Mouse (Mus musculus) embryo, embryonic 10.5 days (tissue): ENCODE data around the gene Uri1.

Source experiments
- DNase-seq: peaks from one replicate; pipeline ENCODE4 v3.0.0-alpha.2; 2015; ENCODE audit warnings: low spot score

Uri1 gene

DNA sequence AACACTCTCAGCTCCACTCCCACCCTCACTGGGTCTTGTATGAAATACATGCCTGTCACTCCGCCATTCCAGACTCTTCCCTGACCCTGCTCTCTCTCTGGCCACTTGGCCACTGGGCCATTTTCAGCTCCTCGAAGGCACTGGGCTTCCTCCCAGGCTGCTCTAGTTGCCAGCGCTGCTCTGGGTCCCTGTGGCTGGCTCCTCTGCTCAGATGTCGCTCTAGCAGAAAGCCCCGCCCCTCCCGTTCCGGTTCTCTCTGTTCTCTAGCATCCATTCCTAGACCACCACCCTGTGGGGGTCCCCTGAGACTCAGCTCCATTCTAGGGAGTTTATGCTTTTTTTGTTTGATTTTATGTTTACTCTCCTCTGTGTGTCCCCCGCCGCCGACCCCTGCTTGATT is 104.4 kb downstream of the Uri1 start:
- DNase-seq: no peak

DNA sequence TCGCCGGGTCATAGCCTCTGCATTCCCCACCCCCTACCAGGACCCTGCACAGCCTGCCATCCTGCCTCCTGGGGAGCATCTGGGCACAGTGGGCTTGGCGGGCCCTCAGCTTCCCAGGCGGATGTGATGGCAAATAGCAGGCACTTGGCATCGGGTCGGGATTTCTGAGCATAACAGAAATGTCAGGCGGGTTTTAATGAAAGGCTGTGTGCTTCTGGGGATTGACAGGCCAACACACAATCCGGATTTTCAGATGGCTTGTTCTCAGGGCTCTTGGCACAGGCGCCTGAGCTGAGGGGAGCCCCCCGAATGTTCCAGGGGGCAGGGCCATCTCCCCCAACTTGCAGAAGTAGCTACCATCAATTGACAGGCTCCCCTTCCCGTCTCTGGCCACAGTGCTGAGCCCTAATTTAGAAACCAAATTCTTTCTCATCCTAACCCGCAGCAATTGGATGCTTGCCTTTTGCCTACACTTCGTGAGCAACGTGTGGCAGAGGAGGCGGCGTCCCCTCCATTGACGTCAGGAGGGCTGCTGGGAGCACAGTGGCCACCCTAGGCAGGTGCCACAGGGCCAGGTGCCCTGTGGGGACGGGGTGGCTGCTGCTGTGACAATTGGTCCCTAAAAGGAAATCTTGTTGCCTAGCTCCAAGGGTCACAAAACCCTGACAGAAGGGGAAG is 106.5 kb downstream of the Uri1 start:
- DNase-seq: no peak

- peak; percentile 36 for DNase-seq
Observed at GRCm38 (mm10) chr7:37911802-37912122, 111.6 kb downstream of the Uri1 start.

DNA sequence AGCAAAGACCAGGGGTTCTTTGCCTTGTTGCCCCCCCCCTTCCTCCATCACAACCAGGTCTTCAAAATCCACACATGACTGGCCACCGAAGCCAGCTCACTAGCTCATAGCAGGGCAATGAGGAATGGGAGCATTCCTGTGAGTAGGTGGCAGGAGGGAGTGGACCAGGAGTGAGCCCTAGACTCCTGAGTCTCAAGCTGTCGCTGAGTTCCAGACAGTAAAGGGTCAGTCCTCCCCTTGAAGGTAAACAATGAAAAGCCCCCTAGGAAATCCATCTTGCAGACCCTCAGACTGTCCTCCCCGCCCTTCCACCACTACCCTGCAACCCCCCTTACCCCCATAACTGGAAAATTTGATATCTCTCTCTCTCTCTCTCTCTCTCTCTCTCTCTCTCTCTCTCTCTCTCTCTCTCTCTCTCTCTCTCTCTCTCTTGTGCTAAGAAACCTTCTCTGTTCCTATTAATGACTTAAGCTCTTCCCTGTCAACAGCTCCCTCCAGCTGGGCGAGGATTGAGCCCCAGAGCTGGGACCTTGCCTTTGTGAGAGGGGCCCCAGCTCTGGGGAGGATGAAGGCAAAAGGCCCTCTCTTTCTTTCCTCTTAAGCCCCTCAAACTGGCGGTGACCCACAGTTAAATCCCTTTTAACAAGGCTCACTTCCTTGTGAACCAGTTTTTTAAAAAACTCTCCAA is 112.1 kb downstream of the Uri1 start:
- DNase-seq: peak; percentile 29

GRCm38 (mm10) chr7:37910161-37910560 is 113.2 kb downstream of the Uri1 start:
- DNase-seq: no peak
